Mouse (Mus musculus): ENCODE results near the gene Pgf. TPM values are rescaled to one million over a fixed set of nuclear protein-coding genes. Genes with fewer than 3 reads are reported as not detected.

The Pgf gene
- polyA plus RNA-seq (2017; shearing (Covaris generic)): not detected

DNA sequence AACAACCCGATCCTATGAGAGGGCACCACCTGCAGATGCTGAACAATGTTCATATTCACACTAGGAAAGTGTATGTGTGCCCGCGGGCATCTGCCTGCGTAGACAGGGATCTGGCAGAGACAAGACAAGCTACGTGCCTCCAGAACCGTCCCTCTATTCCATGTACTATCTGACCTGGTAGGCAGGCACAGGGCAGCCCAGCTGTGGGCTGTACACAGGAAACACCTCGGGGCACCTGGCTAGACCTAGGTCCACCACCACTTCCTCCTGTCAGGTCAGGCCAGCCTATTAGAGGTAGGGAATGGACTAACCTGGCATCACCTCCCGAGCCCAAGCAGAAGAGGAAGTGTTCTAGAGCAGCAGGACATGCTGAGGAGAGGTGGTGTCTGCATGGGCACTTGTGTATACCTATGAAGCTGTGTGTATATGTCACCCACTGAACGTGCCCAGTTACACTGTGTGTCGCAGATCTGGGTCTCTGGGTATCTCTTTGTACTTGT lies at the start of gene Pgf:
Gene Pgf, minus strand, starts transcription at position 51 of the 500 bp plus-strand sequence.

DNA sequence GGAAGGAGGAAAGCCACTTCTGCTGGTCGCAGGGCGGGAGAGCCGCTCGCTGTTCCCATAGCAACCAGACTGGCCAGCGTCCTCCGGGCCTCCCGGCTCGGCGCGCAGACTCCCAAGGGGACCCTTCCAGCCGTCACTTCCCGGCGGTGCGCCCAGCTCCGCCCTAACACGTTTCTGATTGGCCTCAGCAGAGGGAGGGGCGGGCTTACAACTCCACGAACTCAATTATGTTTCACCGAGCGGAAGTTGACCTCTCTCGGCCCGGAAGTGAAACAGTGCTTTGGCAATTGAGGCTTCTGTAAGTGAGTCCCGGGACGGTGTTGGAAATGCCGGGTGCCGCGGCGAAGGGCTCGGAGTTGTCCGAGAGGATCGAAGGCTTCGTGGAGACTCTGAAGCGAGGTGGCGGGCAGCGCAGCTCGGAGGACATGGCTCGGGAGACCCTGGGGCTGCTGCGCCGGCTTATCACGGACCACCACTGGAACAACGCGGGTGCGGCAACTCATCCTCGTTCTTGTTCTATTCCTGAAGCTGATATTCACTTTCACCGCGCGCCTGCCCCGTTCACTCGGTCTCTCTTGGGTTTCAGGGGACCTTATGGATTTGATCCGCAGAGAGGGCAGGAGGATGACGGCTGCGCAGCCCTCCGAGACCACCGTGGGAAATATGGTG lies 41.8 kb upstream of the Pgf start, which contains the start of gene Eif2b2:
Gene Eif2b2, plus strand, starts transcription at position 246 of the 669 bp plus-strand sequence.

GRCm38 (mm10) chr12:85151002-85151774 lies 26.4 kb downstream of the Pgf start, which contains the start of gene Rps6kl1:
Gene Rps6kl1, minus strand, starts transcription at chr12:85151264.

Other genes starting within 250 kb of the Pgf start
- gene Fcf1, start 206.9 kb downstream of the Pgf start, polyA plus RNA-seq (2017; shearing (Covaris generic)): 108 TPM
- gene Arel1, start 206.9 kb downstream of the Pgf start, polyA plus RNA-seq (2017; shearing (Covaris generic)): 16.8 TPM
- 36.4 TPM for gene Ylpm1, start 181.5 kb downstream of the Pgf start, polyA plus RNA-seq (2017; shearing (Covaris generic))
- 3.9 TPM for gene Prox2, start 67.0 kb downstream of the Pgf start, polyA plus RNA-seq (2017; shearing (Covaris generic))
- 124 TPM for gene Dlst, start 67.0 kb downstream of the Pgf start, polyA plus RNA-seq (2017; shearing (Covaris generic))
- gene Rps6kl1, start 26.5 kb downstream of the Pgf start, polyA plus RNA-seq (2017; shearing (Covaris generic)): 2.2 TPM
- 92.5 TPM for gene Eif2b2, start 41.7 kb upstream of the Pgf start, polyA plus RNA-seq (2017; shearing (Covaris generic))
- 6.7 TPM for gene Mlh3, start 92.8 kb upstream of the Pgf start, polyA plus RNA-seq (2017; shearing (Covaris generic))
- 32.5 TPM for gene Acyp1, start 110.6 kb upstream of the Pgf start, polyA plus RNA-seq (2017; shearing (Covaris generic))
- 0.25 TPM for gene Zc2hc1c, start 110.8 kb upstream of the Pgf start, polyA plus RNA-seq (2017; shearing (Covaris generic))
- 27.8 TPM for gene Nek9, start 161.6 kb upstream of the Pgf start, polyA plus RNA-seq (2017; shearing (Covaris generic))
- gene Tmed10, start 197.1 kb upstream of the Pgf start, polyA plus RNA-seq (2017; shearing (Covaris generic)): 239 TPM